Mouse (Mus musculus) C2C12 (cell line): ENCODE measurements at regions not wholly inside any gene's neighbourhood (a gene's known extent, or its start where the extent isn't known, plus 50 kb on each side); places are given as distances from the start of the nearest gene placed in this dataset.

Experiments
- CEBPB ChIP-seq: IDR thresholded peaks from one replicate; pipeline ENCODE4 v1.6.1; 2011; ENCODE audit warnings: low read depth, mild to moderate bottlenecking, control low read depth, moderate library complexity
- CTCF ChIP-seq: IDR thresholded peaks from one replicate; pipeline ENCODE4 v1.5.1; 2011; ENCODE audit not compliant: control insufficient read depth, insufficient read depth, insufficient read length
- FOSL1 ChIP-seq: IDR thresholded peaks from one replicate; pipeline ENCODE4 v1.8.0; 2011; ENCODE audit warnings: mild to moderate bottlenecking, low read length; ENCODE audit not compliant: poor library complexity, insufficient read depth, severe bottlenecking
- MAX ChIP-seq: IDR thresholded peaks from one replicate; pipeline ENCODE4 v1.6.1; 2011; ENCODE audit warnings: mild to moderate bottlenecking, control low read depth
- MYOD1 ChIP-seq: IDR thresholded peaks from one replicate; pipeline ENCODE4 v1.6.1; 2011; ENCODE audit warnings: low read depth; ENCODE audit not compliant: control insufficient read depth, insufficient read length
- MYOG ChIP-seq: IDR thresholded peaks from one replicate; pipeline ENCODE4 v1.6.1; 2011; ENCODE audit not compliant: control insufficient read depth, insufficient read length; ENCODE audit errors: extremely low read depth
- USF1 ChIP-seq: IDR thresholded peaks from one replicate; pipeline ENCODE4 v1.6.1; 2011; ENCODE audit warnings: low read depth, mild to moderate bottlenecking, control low read depth, moderate library complexity

GRCm38 (mm10) chr1:128854649-128855048, 262.6 kb upstream of the Cxcr4 start:
- TF ChIP-seq MYOD1 (no peak), CTCF (no peak), CEBPB (no peak), MAX (no peak), USF1 (no peak), FOSL1 (no peak), MYOG (no peak)
